Mouse (Mus musculus): ENCODE measurements at regions not wholly inside any gene's neighbourhood (a gene's known extent, or its start where the extent isn't known, plus 50 kb on each side); places are given as distances from the start of the nearest gene placed in this dataset.

DNA sequence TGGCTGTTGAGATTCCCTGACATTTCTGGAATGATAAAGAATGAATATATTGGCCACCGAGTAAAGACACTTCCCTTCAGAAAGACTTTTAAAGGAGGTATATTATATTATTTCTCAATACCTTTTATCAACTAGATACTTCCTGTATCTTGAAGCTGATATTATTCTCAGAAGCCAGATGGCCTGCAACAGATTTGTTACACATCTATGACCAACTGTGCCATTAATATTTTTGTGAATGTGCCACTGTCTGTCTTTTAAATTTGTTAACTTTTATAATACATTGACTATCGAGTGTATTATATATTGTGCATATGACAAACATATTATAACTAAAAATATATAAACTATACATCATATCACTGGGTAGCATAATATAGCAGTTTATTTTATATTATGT lies 427.5 kb downstream of the 9330182O14Rik start:
- 96% methylated on average over 2 of the region's 2 CpGs for WGBS

DNA sequence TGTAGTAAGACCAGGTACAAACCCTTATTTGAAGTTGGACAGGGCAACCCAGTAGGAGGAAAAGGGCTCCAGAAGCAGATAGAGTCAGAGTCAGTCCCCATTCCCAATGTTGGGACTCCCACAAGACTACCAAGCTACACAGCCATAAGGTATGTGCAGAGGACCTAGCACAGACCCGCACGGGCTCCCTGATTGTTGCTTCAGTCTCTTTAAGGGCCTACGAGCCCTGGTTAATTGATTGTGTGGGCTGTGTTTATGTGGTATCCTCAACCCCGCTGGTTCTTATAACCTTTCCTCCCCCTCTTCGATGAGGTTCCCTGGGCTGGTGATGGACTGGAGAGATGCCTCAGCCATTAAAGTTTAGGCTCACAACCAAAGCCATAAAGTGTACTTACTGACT lies 431.6 kb downstream of the 9330182O14Rik start:
- H3K9me3 ChIP-seq = no peaks in the 10 kb centered on the region
- H3K27me3 ChIP-seq = no peaks in the 10 kb centered on the region
- no peaks in the 10 kb centered on the region for H3K36me3 ChIP-seq
- H3K4me2 ChIP-seq (replicated peaks) = no peak overlapping the region
- no peak overlapping the region for H3K4me3 ChIP-seq (replicated peaks)
- 84% methylated on average over 5 of the region's 5 CpGs for WGBS
- no peak for ATAC-seq
- H3K9ac ChIP-seq (replicated peaks) = no peak overlapping the region
- H3K27ac ChIP-seq = no peak overlapping the region
- peaks cover 3% of the 10 kb centered on the region; the same call in 1 of the 2 replicates for H3K4me1 ChIP-seq (replicated peaks)

More for the DNA sequence above, 427.5 kb downstream of the 9330182O14Rik start:
- no peak for ATAC-seq
- H3K27ac ChIP-seq = no peak overlapping the region
- peaks cover 3% of the 10 kb centered on the region; the same call in 1 of the 2 replicates for H3K4me1 ChIP-seq (replicated peaks)
- no peak overlapping the region for H3K4me2 ChIP-seq (replicated peaks)
- no peak overlapping the region for H3K4me3 ChIP-seq (replicated peaks)
- no peaks in the 10 kb centered on the region for H3K36me3 ChIP-seq
- no peaks in the 10 kb centered on the region for H3K9me3 ChIP-seq
- H3K9ac ChIP-seq (replicated peaks) = no peak overlapping the region
- no peaks in the 10 kb centered on the region for H3K27me3 ChIP-seq

DNA sequence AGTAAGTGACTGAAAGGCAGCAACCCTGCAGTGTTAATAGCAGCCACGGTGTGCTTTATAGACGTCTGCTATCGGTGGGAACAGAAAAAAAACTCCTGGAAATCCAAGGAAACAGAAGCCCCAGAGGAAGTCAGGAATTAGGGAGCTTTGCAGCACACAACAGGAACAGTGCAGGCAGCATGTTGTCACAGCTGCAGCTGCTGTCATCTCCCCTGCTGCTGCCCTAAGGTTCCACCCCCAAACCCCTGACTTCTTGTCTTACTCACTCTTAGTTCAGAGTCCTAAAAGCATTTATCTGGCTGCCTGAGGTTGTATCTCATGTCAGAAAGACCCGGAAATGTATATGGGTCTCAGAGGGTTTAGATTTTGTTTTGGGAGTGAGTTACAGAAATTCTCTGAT lies 432.3 kb downstream of the 9330182O14Rik start:
- peaks cover 3% of the 10 kb centered on the region; the same call in 1 of the 2 replicates for H3K4me1 ChIP-seq (replicated peaks)
- no peaks in the 10 kb centered on the region for H3K36me3 ChIP-seq
- 15% methylated on average over 4 of the region's 4 CpGs for WGBS
- no peak overlapping the region for H3K4me3 ChIP-seq (replicated peaks)
- no peak overlapping the region for H3K9ac ChIP-seq (replicated peaks)
- H3K27me3 ChIP-seq = no peaks in the 10 kb centered on the region
- H3K9me3 ChIP-seq = no peaks in the 10 kb centered on the region
- ATAC-seq = no peak
- no peak overlapping the region for H3K27ac ChIP-seq
- no peak overlapping the region for H3K4me2 ChIP-seq (replicated peaks)

DNA sequence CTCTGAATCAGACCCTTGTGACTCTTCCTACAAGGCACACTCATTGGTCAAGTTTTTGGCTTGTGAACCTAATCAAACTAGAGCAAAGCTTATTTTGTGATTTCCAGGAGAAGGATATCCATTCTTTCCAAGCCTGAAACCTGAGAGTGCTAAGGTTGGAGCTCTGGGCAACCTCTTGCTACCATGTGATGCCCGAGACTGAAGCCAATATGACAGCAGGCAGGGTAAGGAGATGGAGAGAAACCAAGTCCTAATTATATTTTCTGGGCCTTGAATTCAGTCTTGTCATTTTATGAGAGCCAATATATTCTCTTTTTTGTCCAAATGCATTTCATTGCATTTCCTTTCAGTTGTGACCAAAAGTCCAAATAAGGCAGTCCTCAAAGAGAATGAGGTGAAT lies 434.5 kb downstream of the 9330182O14Rik start:
- Histone ChIP-seq H3K9me3 (no peaks in the 10 kb centered on the region), H3K27me3 (no peaks in the 10 kb centered on the region), H3K27ac (no peak overlapping the region), H3K4me3 (replicated peaks) (no peak overlapping the region), H3K4me2 (replicated peaks) (no peak overlapping the region), H3K4me1 (replicated peaks) (peaks cover 3% of the 10 kb centered on the region; the same call in 1 of the 2 replicates), H3K36me3 (no peaks in the 10 kb centered on the region), H3K9ac (replicated peaks) (no peak overlapping the region)
- 92% methylated on average over 1 of the region's 1 CpGs for WGBS
- no peak for ATAC-seq

Data from midbrain, embryonic 13.5 days (tissue).